Mouse (Mus musculus) heart, adult 2 months (tissue): ENCODE measurements around the gene Ncstn. TPM values are rescaled to one million over a fixed set of nuclear protein-coding genes. Genes with fewer than 3 reads are reported as not detected.

Source experiments
- DNase-seq, 2 experiments: peaks; one replicate each; pipeline ENCODE4 v3.0.0; 2021
- H3K27ac ChIP-seq: fragments of 200-600 bp; 2 replicates; pipeline ENCODE4 v1.8.1; 2022
- H3K27me3 ChIP-seq: fragments of 200-500 bp; 2 replicates; pipeline ENCODE4 v1.6.1; 2012; ENCODE audit warnings: mild to moderate bottlenecking, low read length, inconsistent platforms, mixed read lengths; ENCODE audit not compliant: control insufficient read depth, insufficient read depth
- H3K36me3 ChIP-seq: fragments of 200-500 bp; 2 replicates; pipeline ENCODE4 v1.6.1; 2012; ENCODE audit warnings: low read length, inconsistent platforms; ENCODE audit not compliant: control insufficient read depth, insufficient read depth
- H3K4me1 ChIP-seq: fragments of 200-500 bp; 2 replicates; pipeline ENCODE4 v1.6.1; 2011; ENCODE audit warnings: low read length; ENCODE audit not compliant: control insufficient read depth, insufficient read depth
- H3K4me3 ChIP-seq: fragments of 200-600 bp; 2 replicates; pipeline ENCODE4 v1.8.1; 2022
- H3K79me2 ChIP-seq: fragments of 200-500 bp; replicated peaks from 2 replicates; pipeline ENCODE4 v1.6.1; 2012; ENCODE audit warnings: mild to moderate bottlenecking, inconsistent platforms, low read length, moderate library complexity, mixed read lengths; ENCODE audit not compliant: control insufficient read depth, insufficient read depth
- H3K9ac ChIP-seq: fragments of 200-500 bp; 2 replicates; pipeline ENCODE4 v1.6.1; 2012; ENCODE audit warnings: low read depth, mild to moderate bottlenecking, control low read depth, inconsistent platforms, low read length, mixed read lengths
- CTCF ChIP-seq: fragments of 200-600 bp; IDR thresholded peaks from 2 replicates; pipeline ENCODE4 v1.8.1; 2022; ENCODE audit warnings: antibody characterized with exemption, mild to moderate bottlenecking, moderate library complexity
- EP300 ChIP-seq: fragments of 200-500 bp; IDR thresholded peaks from 2 replicates; pipeline ENCODE4 v1.6.1; 2011; ENCODE audit warnings: low read depth, low read length, control low read depth; ENCODE audit not compliant: insufficient read depth
- POLR2A ChIP-seq: fragments of 200-500 bp; IDR thresholded peaks from 2 replicates; pipeline ENCODE4 v1.6.1; 2011; ENCODE audit warnings: mild to moderate bottlenecking, low read depth, low read length, control low read depth; ENCODE audit not compliant: insufficient read depth
- WGBS: fragments of 180-500 bp; shearing (Covaris S2); methylation state at CpG from one replicate; pipeline ENCODE4 v1.1.7; 2018; 5-methylcytosine and 5-hydroxymethylcytosine counted together
- intact Hi-C: fragments of 180-260 bp; cut with DNase I; formaldehyde crosslinking; loops from one replicate; pipeline ENCODE4 v1.15.1; 2025
- polyA plus RNA-seq: library from polyadenylated mRNA; depleted of rRNA; stranded (reverse); fragments of >200 nt; gene quantifications from 2 replicates; pipeline ENCODE4 v1.2.3, GENCODE M21; 2012
- total RNA-seq, 2 experiments: library from RNA; stranded (reverse); gene quantifications; 2 replicates each; pipeline ENCODE4 v1.2.3; 2021

The Ncstn gene
- total and polyA plus RNA-seq, 3 experiments: 41.5 to 63.3 (median 43.2) TPM

- no peak for TF ChIP-seq EP300
- TF ChIP-seq CTCF: no peak
- TF ChIP-seq POLR2A: no peak
- intact Hi-C loops: loop anchor here (10.0 kb wide), 1 partner anchor 465 kb away; the partner anchor contains the start of gene Igsf9
- H3K9ac ChIP-seq: no peak overlapping the region
- WGBS: 76% methylated on average over 10 of the region's 10 CpGs
- H3K27me3 ChIP-seq: no peaks in the 10 kb centered on the region
- no peak for DNase-seq
- no peak overlapping the region for H3K4me3 ChIP-seq
- no peaks in the 10 kb centered on the region for H3K79me2 ChIP-seq
- no peak overlapping the region for H3K27ac ChIP-seq
- H3K36me3 ChIP-seq: no peaks in the 10 kb centered on the region
- H3K4me1 ChIP-seq: peaks cover 3% of the 10 kb centered on the region; the same call in 1 of the 2 replicates
Measured at GRCm38 (mm10) chr1:172019863-172020521, 62.6 kb downstream of the Ncstn start.

- WGBS: 97% methylated on average over 4 of the region's 4 CpGs
- no peak for DNase-seq
- intact Hi-C loops: no loop called here
- H3K79me2 ChIP-seq: no peaks in the 10 kb centered on the region
- peaks cover 3% of the 10 kb centered on the region; the same call in 1 of the 2 replicates for H3K4me1 ChIP-seq
- no peaks in the 10 kb centered on the region for H3K36me3 ChIP-seq
- no peak for TF ChIP-seq CTCF
- TF ChIP-seq POLR2A: no peak
- TF ChIP-seq EP300: no peak
- no peak overlapping the region for H3K4me3 ChIP-seq
- no peak overlapping the region for H3K27ac ChIP-seq
- no peak overlapping the region for H3K9ac ChIP-seq
- H3K27me3 ChIP-seq: no peaks in the 10 kb centered on the region
Measured at GRCm38 (mm10) chr1:172019339-172019738, 63.3 kb downstream of the Ncstn start.

GRCm38 (mm10) chr1:172018336-172019311 is 64.0 kb downstream of the Ncstn start:
- no peak overlapping the region for H3K9ac ChIP-seq
- TF ChIP-seq POLR2A (no peak), CTCF (no peak), EP300 (no peak)
- H3K79me2 ChIP-seq: no peaks in the 10 kb centered on the region
- WGBS: 95% methylated on average over 9 of the region's 9 CpGs
- intact Hi-C loops: no loop called here
- H3K36me3 ChIP-seq: no peaks in the 10 kb centered on the region
- no peaks in the 10 kb centered on the region for H3K27me3 ChIP-seq
- DNase-seq: no peak
- peaks cover 3% of the 10 kb centered on the region; the same call in 1 of the 2 replicates for H3K4me1 ChIP-seq
- H3K27ac ChIP-seq: no peak overlapping the region
- H3K4me3 ChIP-seq: no peak overlapping the region

- WGBS: 83% methylated on average over 6 of the region's 6 CpGs
- TF ChIP-seq EP300 (no peak), CTCF (no peak), POLR2A (no peak)
Measured at GRCm38 (mm10) chr1:172017517-172018070, 65.0 kb downstream of the Ncstn start.

GRCm38 (mm10) chr1:172016660-172017516 is 65.7 kb downstream of the Ncstn start:
- intact Hi-C loops: no loop called here
- 67% methylated on average over 6 of the region's 6 CpGs for WGBS
- H3K9ac ChIP-seq: no peak overlapping the region

More at GRCm38 (mm10) chr1:172017517-172018070, 65.0 kb downstream of the Ncstn start:
- H3K9ac ChIP-seq: no peak overlapping the region
- H3K36me3 ChIP-seq: no peaks in the 10 kb centered on the region
- H3K79me2 ChIP-seq: no peaks in the 10 kb centered on the region
- intact Hi-C loops: no loop called here
- no peak overlapping the region for H3K27ac ChIP-seq
- H3K27me3 ChIP-seq: no peaks in the 10 kb centered on the region
- no peak for DNase-seq
- peaks cover 3% of the 10 kb centered on the region; the same call in 1 of the 2 replicates for H3K4me1 ChIP-seq
- no peak overlapping the region for H3K4me3 ChIP-seq

More at GRCm38 (mm10) chr1:172016660-172017516, 65.7 kb downstream of the Ncstn start:
- no peaks in the 10 kb centered on the region for H3K27me3 ChIP-seq
- H3K4me1 ChIP-seq: peaks cover 3% of the 10 kb centered on the region
- no peaks in the 10 kb centered on the region for H3K79me2 ChIP-seq
- H3K4me3 ChIP-seq: no peak overlapping the region
- H3K36me3 ChIP-seq: no peaks in the 10 kb centered on the region
- TF ChIP-seq EP300: no peak
- no peak for TF ChIP-seq POLR2A
- TF ChIP-seq CTCF: no peak
- no peak for DNase-seq
- no peak overlapping the region for H3K27ac ChIP-seq
